Comparison of ENCODE assay signal across 13 mouse cellular contexts in the genomic region with DNA sequence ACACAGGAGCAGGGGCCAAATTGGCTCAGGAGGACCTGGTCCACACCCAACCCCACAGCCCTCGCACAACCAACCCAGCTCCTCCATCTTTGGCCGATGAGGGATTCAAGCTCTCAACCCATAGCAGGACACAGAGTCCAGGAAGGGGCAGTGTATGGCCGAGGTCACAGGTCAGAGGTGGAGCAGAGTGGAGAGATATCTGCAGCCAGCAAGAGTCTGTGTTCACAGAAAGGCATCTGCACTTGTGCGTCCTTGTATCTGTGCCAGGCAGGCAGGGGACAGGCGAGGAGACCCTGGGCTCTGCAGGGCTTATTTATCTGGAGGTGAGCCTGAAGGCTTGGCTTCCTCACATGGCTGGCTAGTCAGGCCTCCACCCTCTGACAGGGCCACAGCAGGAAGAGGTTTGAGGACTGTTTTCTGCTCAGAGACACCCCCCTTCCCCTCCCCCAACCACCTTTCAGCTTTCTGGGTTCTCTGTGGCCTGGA. TPM values are rescaled to one million over a fixed set of nuclear protein-coding genes. Genes with fewer than 3 reads are reported as not detected.
DNase-seq lines count a peak whose midpoint lies in the region; ATAC-seq and TF ChIP-seq lines count a peak whose summit lies in the region.
"Had no signal": no experiment of that assay in that cellular context is flagged by ENCODE, and none has a peak within 500 bp of the region (broad histone marks: within the 10 kb centered on the region; RNA-seq: fewer than 3 reads in every experiment).

No protein-coding gene starts in this region.

- 0 out of 2 replicates have a peak overlapping the region, but pooled peaks have one; percentile 4 for H3K27ac ChIP-seq in heart, embryonic 16.5 days (ENCODE audit: low read length)
- no peak overlapping the region for H3K27ac ChIP-seq in liver, postnatal 0 days (ENCODE audit: low read depth)

- H3K4me2 ChIP-seq in heart, embryonic 16.5 days (ENCODE audit: low read depth, low read length) = no peak overlapping the region
- H3K4me2 ChIP-seq in liver, postnatal 0 days (ENCODE audit: low read depth, low read length) = no peak overlapping the region

- no peaks in the 10 kb centered on the region for H3K36me3 ChIP-seq in heart, embryonic 16.5 days (ENCODE audit: control insufficient read depth, insufficient read depth)
- H3K36me3 ChIP-seq in liver, postnatal 0 days (replicated peaks; ENCODE audit: insufficient read depth, low read length) = no peaks in the 10 kb centered on the region

- 52% methylated on average over 5 of the region's 5 CpGs for WGBS in heart, embryonic 16.5 days
- 38% methylated on average over 5 of the region's 5 CpGs for WGBS in liver, postnatal 0 days (ENCODE audit: insufficient replicate concordance)

- H3K4me3 ChIP-seq in heart, embryonic 16.5 days (ENCODE audit: low read length) = no peak overlapping the region
- H3K4me3 ChIP-seq in liver, postnatal 0 days (ENCODE audit: low read depth, low read length) = no peak overlapping the region

- TF ChIP-seq EP300 in liver, postnatal 0 days (IDR thresholded peaks at IDR 0.05; ENCODE audit: low read depth) = no peak

- peaks cover 4% of the 10 kb centered on the region; the same call in 1 of the 2 replicates for H3K27me3 ChIP-seq in heart, embryonic 16.5 days (ENCODE audit: control insufficient read depth, insufficient read depth, low read length)
- H3K27me3 ChIP-seq in liver, postnatal 0 days (ENCODE audit: insufficient read depth, low read length) = no peaks in the 10 kb centered on the region

- TF ChIP-seq CTCF in liver, postnatal 0 days (IDR thresholded peaks at IDR 0.05; ENCODE audit: low read depth) = no peak

- no peaks in the 10 kb centered on the region for H3K9me3 ChIP-seq in heart, embryonic 16.5 days (replicated peaks; ENCODE audit: control insufficient read depth, low read length)
- no peaks in the 10 kb centered on the region for H3K9me3 ChIP-seq in liver, postnatal 0 days (ENCODE audit: low read length)

- peak; percentile 26 to 56 for DNase-seq in lung, adult 18-20 months
- DNase-seq in lung, postnatal 10 days = no peak
- peak; percentile 26 for DNase-seq in adrenal gland, postnatal 10 days
- peak; percentile 13 for DNase-seq in liver, postnatal 0 days
- DNase-seq in right cerebral cortex, postnatal 25 days = no peak
- DNase-seq in frontal cortex, postnatal 14 days (ENCODE audit: low spot score in 2 of 2) = no peak
- DNase-seq in cerebellum, postnatal 36 days = no peak
- DNase-seq: cerebellum, adult 2 months; left cerebral cortex, postnatal 4 days had no signal

- H3K4me1 ChIP-seq in heart, embryonic 16.5 days (ENCODE audit: control insufficient read depth, insufficient read depth, low read length) = peaks cover 17% of the 10 kb centered on the region
- peaks cover 5% of the 10 kb centered on the region; the same call in 1 of the 2 replicates for H3K4me1 ChIP-seq in liver, postnatal 0 days (ENCODE audit: insufficient read depth)

- 0 out of 2 replicates have a peak, but pooled peaks have one; percentile 21 for ATAC-seq in heart, embryonic 16.5 days (replicated peaks; ENCODE audit: extremely low read depth, insufficient read depth, low FRiP score)
- no peak for ATAC-seq in liver, postnatal 0 days
- ATAC-seq: forebrain, embryonic 16.5 days had no signal

- H3K9ac ChIP-seq in heart, embryonic 16.5 days (ENCODE audit: low read length) = no peak overlapping the region
- H3K9ac ChIP-seq in liver, postnatal 0 days (replicated peaks) = no peak overlapping the region

RNA-seq across cellular contexts. Expression of a gene that starts 10.6 kb away (rescaled TPM):
- not detected for total RNA-seq in adrenal gland, postnatal 10 days (2021)
- polyA plus RNA-seq in heart, embryonic 16.5 days (2015; fragmentation: Nextera tagmentation; extraction: Ambion mirVana) = 0.79 and 0.98 TPM in 2 replicates
- polyA plus RNA-seq in liver, postnatal 0 days (2015; fragmentation: Nextera tagmentation; extraction: Ambion mirVana) = not detected in 2 replicates
- total RNA-seq: left cerebral cortex, postnatal 4 days had no signal
- polyA plus RNA-seq: forebrain, embryonic 16.5 days; neural tube, embryonic 11.5 days; testis, adult 2 months had no signal

RNA-seq across cellular contexts. Expression of a gene that starts 31.7 kb away (rescaled TPM):
- 10 to 100 TPM; 18.2 to 24.6 TPM for total RNA-seq in adrenal gland, postnatal 10 days (2021)
- 6.2 and 7.7 TPM in 2 replicates for polyA plus RNA-seq in heart, embryonic 16.5 days (2015; fragmentation: Nextera tagmentation; extraction: Ambion mirVana)
- 5.0 and 5.9 TPM in 2 replicates for polyA plus RNA-seq in liver, postnatal 0 days (2015; fragmentation: Nextera tagmentation; extraction: Ambion mirVana)

Comparison
In these comparisons a context has a peak if more than half of its experiments do, and no peak if none do; other contexts are left out.
1. DNase-seq: peak in lung, adult 18-20 months (2 of 2), adrenal gland, postnatal 10 days (single experiment) and liver, postnatal 0 days (single experiment); none in lung, postnatal 10 days (single experiment), right cerebral cortex, postnatal 25 days (single experiment), frontal cortex, postnatal 14 days (0 of 2) and cerebellum, postnatal 36 days (0 of 2).